Mouse (Mus musculus): Measurements from ENCODE around the gene Kctd2. TPM values are rescaled to one million over a fixed set of nuclear protein-coding genes. Genes with fewer than 3 reads are reported as not detected.
A peak's percentile ranks its signal among the peaks of the same experiment; 100 is the strongest.
"Not testable (repeated sequence)": the region's sequence is repeated elsewhere in the genome, so short reads cannot be mapped to it uniquely, and the experiment has no call there.

Gene Kctd2
- polyA plus RNA-seq, 1 experiment from 2014 or later, result 46.0 TPM

GRCm38 (mm10) chr11:115472183-115472582 lies 52.3 kb downstream of the Kctd2 start:
- no peak for TF ChIP-seq CTCF (IDR thresholded peaks at IDR 0.05)
- ATAC-seq (no peak), DNase-seq (ENCODE audit: low read depth, low spot score) (no peak)
- ChIA-PET POLR2A (no interaction called here), CTCF (interaction anchor here (1.0 to 1.6 kb wide), 3 partner anchors 44 to 45 kb away, joined by 4 to 5 read pairs (median 5); no protein-coding TSS in a partner anchor)
- no peaks in the 10 kb centered on the region for H3K27me3 ChIP-seq
- in situ Hi-C loops (cut with MboI; ENCODE audit: low pct_unique_long_range_greater_than_20kb), result loop anchor here (5.0 kb wide), 2 partner anchors 40 to 110 kb away; no protein-coding TSS in a partner anchor

- H3K27me3 ChIP-seq, result no peaks in the 10 kb centered on the region
- peak; percentile 96 for TF ChIP-seq CTCF (IDR thresholded peaks at IDR 0.05)
- in situ Hi-C loops (cut with MboI; ENCODE audit: low pct_unique_long_range_greater_than_20kb), result loop anchor here (5.0 kb wide), 2 partner anchors 41 to 111 kb away; no protein-coding TSS in a partner anchor
- no peak for ATAC-seq
- ChIA-PET CTCF (interaction anchor here (1.1 to 2.3 kb wide), 5 partner anchors 46 to 115 kb away, joined by 3 to 6 read pairs (median 4); no protein-coding TSS in a partner anchor), POLR2A (no interaction called here)
- peak; percentile 63 for DNase-seq (ENCODE audit: low read depth, low spot score)
Observed at GRCm38 (mm10) chr11:115473626-115474275, 53.8 kb downstream of the Kctd2 start.

GRCm38 (mm10) chr11:115475025-115475757 lies 55.3 kb downstream of the Kctd2 start, which contains the start of gene Armc7:
Armc7 (plus strand) TSS chr11:115475667.
- DNase-seq (ENCODE audit: low read depth, low spot score), result peak; percentile 65
- peak; percentile 88 for ATAC-seq
- ChIA-PET POLR2A (interaction anchor here (1.3 kb wide), 1 partner anchor 62 kb away, joined by 4 read pairs; no protein-coding TSS in a partner anchor), CTCF (interaction anchor here (0.8 to 2.3 kb wide), 4 partner anchors 17 to 63 kb away, joined by 5 to 14 read pairs (median 6); partner anchors contain the start of gene Nt5c)
- no peaks in the 10 kb centered on the region for H3K27me3 ChIP-seq
- in situ Hi-C loops (cut with MboI; ENCODE audit: low pct_unique_long_range_greater_than_20kb), result no loop called here
- no peak for TF ChIP-seq CTCF (IDR thresholded peaks at IDR 0.05)

GRCm38 (mm10) chr11:115475758-115476237 lies 55.9 kb downstream of the Kctd2 start:
- TF ChIP-seq CTCF (IDR thresholded peaks at IDR 0.05), result no peak
- ChIA-PET POLR2A (interaction anchor here (1.3 kb wide), 1 partner anchor 62 kb away, joined by 4 read pairs; no protein-coding TSS in a partner anchor), CTCF (interaction anchor here (1.7 to 2.3 kb wide), 2 partner anchors 49 to 63 kb away, joined by 6 to 14 read pairs; no protein-coding TSS in a partner anchor)
- in situ Hi-C loops (cut with MboI; ENCODE audit: low pct_unique_long_range_greater_than_20kb), result no loop called here
- DNase-seq (ENCODE audit: low read depth, low spot score), result no peak
- H3K27me3 ChIP-seq, result no peaks in the 10 kb centered on the region
- peak; percentile 29 for ATAC-seq

GRCm38 (mm10) chr11:115476630-115477029 lies 56.7 kb downstream of the Kctd2 start:
- in situ Hi-C loops (cut with MboI; ENCODE audit: low pct_unique_long_range_greater_than_20kb); DNase-seq (ENCODE audit: low read depth, low spot score): not testable (repeated sequence)
- POLR2A ChIA-PET, result interaction anchor here (0.5 to 1.1 kb wide), 3 partner anchors 33 to 134 kb away, joined by 3 to 5 read pairs (median 3); no protein-coding TSS in a partner anchor

GRCm38 (mm10) chr11:115477388-115477787 lies 57.5 kb downstream of the Kctd2 start:
- in situ Hi-C loops (cut with MboI; ENCODE audit: low pct_unique_long_range_greater_than_20kb); CTCF ChIA-PET; H3K27me3 ChIP-seq; DNase-seq (ENCODE audit: low read depth, low spot score); ATAC-seq: not testable (repeated sequence)
- POLR2A ChIA-PET, result interaction anchor here (1.1 kb wide), 1 partner anchor 120 kb away, joined by 3 read pairs; no protein-coding TSS in a partner anchor

More at GRCm38 (mm10) chr11:115476630-115477029, 56.7 kb downstream of the Kctd2 start:
- CTCF ChIA-PET, H3K27me3 ChIP-seq, ATAC-seq: not testable (repeated sequence)

- in situ Hi-C loops (cut with MboI; ENCODE audit: low pct_unique_long_range_greater_than_20kb), result no loop called here
- ChIA-PET CTCF (interaction anchor here (1.6 kb wide), 1 partner anchor 67 kb away, joined by 3 read pairs; no protein-coding TSS in a partner anchor), POLR2A (no interaction called here)
- no peak for TF ChIP-seq CTCF (IDR thresholded peaks at IDR 0.05)
- ATAC-seq (no peak), DNase-seq (ENCODE audit: low read depth, low spot score) (no peak)
- H3K27me3 ChIP-seq, result no peaks in the 10 kb centered on the region
Observed at GRCm38 (mm10) chr11:115478296-115478938, 58.5 kb downstream of the Kctd2 start.

Other genes starting within 250 kb of the Kctd2 start
- gene Tmem104, start 232.6 kb upstream of the Kctd2 start, polyA plus RNA-seq (2021), result 10.2 TPM
- gene Nat9, start 232.3 kb upstream of the Kctd2 start, polyA plus RNA-seq (2021), result 28.0 TPM
- gene Grin2c, start 152.9 kb upstream of the Kctd2 start, polyA plus RNA-seq (2021), result not detected
- gene Fdxr, start 143.1 kb upstream of the Kctd2 start, polyA plus RNA-seq (2021), result 7.1 TPM
- gene Fads6, start 122.5 kb upstream of the Kctd2 start, polyA plus RNA-seq (2021), result 0.05 TPM
- gene Otop2, start 113.0 kb upstream of the Kctd2 start, polyA plus RNA-seq (2021), result not detected
- 0.32 TPM for gene Ush1g, start 98.1 kb upstream of the Kctd2 start, polyA plus RNA-seq (2021)
- not detected for gene Otop3, start 85.4 kb upstream of the Kctd2 start, polyA plus RNA-seq (2021)
- 15.3 TPM for gene Hid1, start 52.4 kb upstream of the Kctd2 start, polyA plus RNA-seq (2021)
- 21.3 TPM for gene Cdr2l, start 38.2 kb upstream of the Kctd2 start, polyA plus RNA-seq (2021)
- gene Mrpl58, start 16.4 kb upstream of the Kctd2 start, polyA plus RNA-seq (2021), result 99.9 TPM
- 727 TPM for gene Atp5h, start 166 bp upstream of the Kctd2 start, polyA plus RNA-seq (2021)
- gene Trim80, start 20.4 kb downstream of the Kctd2 start, polyA plus RNA-seq (2021), result not detected
- 0.15 TPM for gene Slc16a5, start 42.3 kb downstream of the Kctd2 start, polyA plus RNA-seq (2021)
- 13.3 TPM for gene Armc7, start 55.5 kb downstream of the Kctd2 start, polyA plus RNA-seq (2021)
- gene Nt5c, start 71.7 kb downstream of the Kctd2 start, polyA plus RNA-seq (2021), result 128 TPM
- gene Jpt1, start 94.3 kb downstream of the Kctd2 start, polyA plus RNA-seq (2021), result 179 TPM
- gene Sumo2, start 116.1 kb downstream of the Kctd2 start, polyA plus RNA-seq (2021), result 381 TPM
- gene Nup85, start 144.3 kb downstream of the Kctd2 start, polyA plus RNA-seq (2021), result 78.9 TPM
- gene Mrps7, start 183.8 kb downstream of the Kctd2 start, polyA plus RNA-seq (2021), result 69.9 TPM
- gene Gga3, start 183.9 kb downstream of the Kctd2 start, polyA plus RNA-seq (2021), result 31.0 TPM
- 47.4 TPM for gene Mif4gd, start 192.8 kb downstream of the Kctd2 start, polyA plus RNA-seq (2021)
- gene Slc25a19, start 208.2 kb downstream of the Kctd2 start, polyA plus RNA-seq (2021), result 48.1 TPM